Mouse (Mus musculus): ENCODE results near the gene Ipo11. TPM values are rescaled to one million over a fixed set of nuclear protein-coding genes. Genes with fewer than 3 reads are reported as not detected.

The Ipo11 gene
- total RNA-seq, 2 experiments from 2014 or later = 10.5 to 14.3 TPM

Other genes with a start within 250 kb of the Ipo11 start
- 1 to 10 TPM; 5.7 to 6.5 TPM for gene Dimt1, start 10.2 kb upstream of the Ipo11 start, total RNA-seq (2021)
- gene Kif2a, start 85.2 kb upstream of the Ipo11 start, total RNA-seq (2021) = 10 to 100 TPM; 20.7 to 25.7 TPM

Data from gastrocnemius, postnatal 36 days (tissue).